Mouse (Mus musculus): ENCODE results near the gene Apba1. TPM values are rescaled to one million over a fixed set of nuclear protein-coding genes. Genes with fewer than 3 reads are reported as not detected.

Gene Apba1
- total and polyA plus RNA-seq, 2 experiments = 0.16 to 0.18 TPM

- Histone ChIP-seq H3K9ac (ENCODE audit: low read depth, low read length) (no peak overlapping the region), H3K36me3 (ENCODE audit: control insufficient read depth, insufficient read depth, low read length) (no peaks in the 10 kb centered on the region), H3K79me2 (ENCODE audit: control insufficient read depth, insufficient read depth, low read length) (no peaks in the 10 kb centered on the region), H3K4me1 (ENCODE audit: control insufficient read depth, insufficient read depth, low read length) (no peaks in the 10 kb centered on the region), H3K27ac (replicated peaks; ENCODE audit: insufficient read depth, low read depth, low read length) (no peak overlapping the region), H3K4me3 (ENCODE audit: insufficient read depth, low read depth, low read length) (no peak overlapping the region), H3K27me3 (ENCODE audit: control insufficient read depth, insufficient read depth, low read length) (no peaks in the 10 kb centered on the region; the same call in 1 of the 2 replicates)
- TF ChIP-seq CTCF (IDR thresholded peaks at IDR 0.05; ENCODE audit: low read depth, low read length) (no peak), POLR2A (IDR thresholded peaks at IDR 0.05; ENCODE audit: extremely low read depth, insufficient read depth, low read length) (no peak)
- 67% methylated on average over 5 of the region's 5 CpGs for WGBS
- DNase-seq (ENCODE audit: extremely low read depth, low read depth, low spot score) = no peak
Measured at GRCm38 (mm10) chr19:23905772-23906171, 147.1 kb downstream of the Apba1 start.

GRCm38 (mm10) chr19:23910345-23910744 lies 151.7 kb downstream of the Apba1 start:
- no peaks in the 10 kb centered on the region for H3K79me2 ChIP-seq (ENCODE audit: control insufficient read depth, insufficient read depth, low read length)
- no peak overlapping the region for H3K9ac ChIP-seq (ENCODE audit: low read depth, low read length)
- H3K27ac ChIP-seq (replicated peaks; ENCODE audit: insufficient read depth, low read depth, low read length) = no peak overlapping the region
- no peaks in the 10 kb centered on the region for H3K36me3 ChIP-seq (ENCODE audit: control insufficient read depth, insufficient read depth, low read length)
- H3K4me3 ChIP-seq (ENCODE audit: insufficient read depth, low read depth, low read length) = no peak overlapping the region
- TF ChIP-seq POLR2A (IDR thresholded peaks at IDR 0.05; ENCODE audit: extremely low read depth, insufficient read depth, low read length) = no peak
- no peak for TF ChIP-seq CTCF (IDR thresholded peaks at IDR 0.05; ENCODE audit: low read depth, low read length)
- DNase-seq (ENCODE audit: extremely low read depth, low read depth, low spot score) = no peak
- H3K4me1 ChIP-seq (ENCODE audit: control insufficient read depth, insufficient read depth, low read length) = no peaks in the 10 kb centered on the region
- H3K27me3 ChIP-seq (ENCODE audit: control insufficient read depth, insufficient read depth, low read length) = no peaks in the 10 kb centered on the region; the same call in 1 of the 2 replicates
- whole genome bisulfite sequencing = 51% methylated on average over 4 of the region's 4 CpGs

- Histone ChIP-seq H3K36me3 (ENCODE audit: control insufficient read depth, insufficient read depth, low read length) (no peaks in the 10 kb centered on the region), H3K4me3 (ENCODE audit: insufficient read depth, low read depth, low read length) (no peak overlapping the region), H3K9ac (ENCODE audit: low read depth, low read length) (no peak overlapping the region), H3K4me1 (ENCODE audit: control insufficient read depth, insufficient read depth, low read length) (no peaks in the 10 kb centered on the region), H3K27ac (replicated peaks; ENCODE audit: insufficient read depth, low read depth, low read length) (no peak overlapping the region), H3K27me3 (ENCODE audit: control insufficient read depth, insufficient read depth, low read length) (no peaks in the 10 kb centered on the region), H3K79me2 (ENCODE audit: control insufficient read depth, insufficient read depth, low read length) (no peaks in the 10 kb centered on the region)
- no peak for DNase-seq (ENCODE audit: extremely low read depth, low read depth, low spot score)
- 80% methylated on average over 5 of the region's 5 CpGs for WGBS
- TF ChIP-seq POLR2A (IDR thresholded peaks at IDR 0.05; ENCODE audit: extremely low read depth, insufficient read depth, low read length) = no peak
- no peak for TF ChIP-seq CTCF (IDR thresholded peaks at IDR 0.05; ENCODE audit: low read depth, low read length)
Measured at GRCm38 (mm10) chr19:23919384-23920219, 160.9 kb downstream of the Apba1 start.

DNA sequence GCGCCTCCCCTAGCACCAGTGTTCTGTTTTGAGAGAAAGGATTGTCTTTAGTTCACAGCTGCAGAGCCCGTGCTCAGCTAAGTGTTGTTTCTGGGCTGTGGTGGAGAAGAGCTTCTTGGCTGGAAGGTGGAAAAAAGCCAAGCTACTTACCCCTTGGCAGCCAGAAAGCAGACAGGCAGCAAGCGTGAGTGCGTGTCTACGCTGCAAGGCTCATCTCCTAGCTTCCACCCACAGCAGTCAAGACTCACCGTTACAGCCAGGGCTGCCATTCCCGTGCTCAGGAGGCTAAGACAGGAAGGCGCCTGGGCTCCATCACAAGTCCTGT lies 161.5 kb downstream of the Apba1 start:
- Histone ChIP-seq H3K4me3 (ENCODE audit: insufficient read depth, low read depth, low read length) (no peak overlapping the region), H3K27me3 (ENCODE audit: control insufficient read depth, insufficient read depth, low read length) (no peaks in the 10 kb centered on the region), H3K79me2 (ENCODE audit: control insufficient read depth, insufficient read depth, low read length) (no peaks in the 10 kb centered on the region), H3K27ac (replicated peaks; ENCODE audit: insufficient read depth, low read depth, low read length) (no peak overlapping the region), H3K36me3 (ENCODE audit: control insufficient read depth, insufficient read depth, low read length) (no peaks in the 10 kb centered on the region), H3K4me1 (ENCODE audit: control insufficient read depth, insufficient read depth, low read length) (no peaks in the 10 kb centered on the region), H3K9ac (ENCODE audit: low read depth, low read length) (no peak overlapping the region)
- WGBS = 85% methylated on average over 8 of the region's 8 CpGs
- DNase-seq (ENCODE audit: extremely low read depth, low read depth, low spot score) = no peak
- no peak for TF ChIP-seq CTCF (IDR thresholded peaks at IDR 0.05; ENCODE audit: low read depth, low read length)
- no peak for TF ChIP-seq POLR2A (IDR thresholded peaks at IDR 0.05; ENCODE audit: extremely low read depth, insufficient read depth, low read length)

- Histone ChIP-seq H3K4me3 (ENCODE audit: insufficient read depth, low read depth, low read length) (no peak overlapping the region), H3K4me1 (ENCODE audit: control insufficient read depth, insufficient read depth, low read length) (no peaks in the 10 kb centered on the region), H3K27ac (replicated peaks; ENCODE audit: insufficient read depth, low read depth, low read length) (no peak overlapping the region), H3K79me2 (ENCODE audit: control insufficient read depth, insufficient read depth, low read length) (no peaks in the 10 kb centered on the region), H3K27me3 (ENCODE audit: control insufficient read depth, insufficient read depth, low read length) (no peaks in the 10 kb centered on the region), H3K9ac (ENCODE audit: low read depth, low read length) (no peak overlapping the region), H3K36me3 (ENCODE audit: control insufficient read depth, insufficient read depth, low read length) (no peaks in the 10 kb centered on the region)
- WGBS = 84% methylated on average over 9 of the region's 9 CpGs
- no peak for DNase-seq (ENCODE audit: extremely low read depth, low read depth, low spot score)
- TF ChIP-seq CTCF (IDR thresholded peaks at IDR 0.05; ENCODE audit: low read depth, low read length) (no peak), POLR2A (IDR thresholded peaks at IDR 0.05; ENCODE audit: extremely low read depth, insufficient read depth, low read length) (no peak)
Measured at GRCm38 (mm10) chr19:23922601-23923000, 163.9 kb downstream of the Apba1 start.

- Histone ChIP-seq H3K27ac (replicated peaks; ENCODE audit: insufficient read depth, low read depth, low read length) (no peak overlapping the region), H3K36me3 (ENCODE audit: control insufficient read depth, insufficient read depth, low read length) (no peaks in the 10 kb centered on the region), H3K27me3 (ENCODE audit: control insufficient read depth, insufficient read depth, low read length) (no peaks in the 10 kb centered on the region), H3K79me2 (ENCODE audit: control insufficient read depth, insufficient read depth, low read length) (no peaks in the 10 kb centered on the region), H3K9ac (ENCODE audit: low read depth, low read length) (no peak overlapping the region), H3K4me3 (ENCODE audit: insufficient read depth, low read depth, low read length) (no peak overlapping the region), H3K4me1 (ENCODE audit: control insufficient read depth, insufficient read depth, low read length) (no peaks in the 10 kb centered on the region)
- no peak for DNase-seq (ENCODE audit: extremely low read depth, low read depth, low spot score)
- 74% methylated on average over 6 of the region's 6 CpGs for WGBS
- no peak for TF ChIP-seq CTCF (IDR thresholded peaks at IDR 0.05; ENCODE audit: low read depth, low read length)
- TF ChIP-seq POLR2A (IDR thresholded peaks at IDR 0.05; ENCODE audit: extremely low read depth, insufficient read depth, low read length) = no peak
Measured at GRCm38 (mm10) chr19:23924057-23924456, 165.4 kb downstream of the Apba1 start.

All from liver, adult 2 months (tissue).